ENCODE assay signal across 14 mouse cellular contexts in genomic region chr19:10137423-10137822, GRCm38 (mm10). TPM values are rescaled to one million over a fixed set of nuclear protein-coding genes. Genes with fewer than 3 reads are reported as not detected.
DNase-seq lines count a peak whose midpoint lies in the region; ATAC-seq lines count a peak whose summit lies in the region.
"Had no signal": no experiment of that assay in that cellular context is flagged by ENCODE, and none has a peak within 500 bp of the region (broad histone marks: within the 10 kb centered on the region; RNA-seq: fewer than 3 reads in every experiment).

No protein-coding gene starts in this region.

- H3K4me1 ChIP-seq in kidney, embryonic 14.5 days (ENCODE audit: control insufficient read depth, insufficient read depth, low read length): 0 out of 2 replicates have a peak, but pooled peaks cover 3% of the 10 kb centered on the region
- H3K4me1 ChIP-seq in forebrain, embryonic 15.5 days: no peaks in the 10 kb centered on the region
- H3K4me1 ChIP-seq: hindbrain, embryonic 15.5 days had no signal

- no peak for ATAC-seq in kidney, embryonic 14.5 days (ENCODE audit: low FRiP score, low TSS enrichment)
- ATAC-seq in forebrain, embryonic 15.5 days (replicated peaks): no peak

- no peaks in the 10 kb centered on the region for H3K9me3 ChIP-seq in kidney, embryonic 14.5 days (ENCODE audit: control insufficient read depth, low read length)
- H3K9me3 ChIP-seq in forebrain, embryonic 15.5 days: no peaks in the 10 kb centered on the region
- H3K9me3 ChIP-seq: hindbrain, embryonic 15.5 days; lung, embryonic 15.5 days had no signal

- H3K4me2 ChIP-seq in kidney, embryonic 14.5 days (replicated peaks; ENCODE audit: low read depth, low read length): no peak overlapping the region
- no peak overlapping the region for H3K4me2 ChIP-seq in forebrain, embryonic 15.5 days (replicated peaks)
- H3K4me2 ChIP-seq: hindbrain, embryonic 15.5 days; lung, embryonic 15.5 days had no signal

- H3K36me3 ChIP-seq in kidney, embryonic 14.5 days (ENCODE audit: control insufficient read depth, insufficient read depth, low read length): no peaks in the 10 kb centered on the region
- no peaks in the 10 kb centered on the region for H3K36me3 ChIP-seq in forebrain, embryonic 15.5 days
- H3K36me3 ChIP-seq: hindbrain, embryonic 15.5 days; lung, embryonic 15.5 days had no signal

- no peaks in the 10 kb centered on the region for H3K27me3 ChIP-seq in kidney, embryonic 14.5 days (ENCODE audit: control insufficient read depth, insufficient read depth, low read length)
- H3K27me3 ChIP-seq in forebrain, embryonic 15.5 days: no peaks in the 10 kb centered on the region
- H3K27me3 ChIP-seq: CH12.LX; hindbrain, embryonic 15.5 days; lung, embryonic 15.5 days had no signal

- no peak overlapping the region for H3K4me3 ChIP-seq in kidney, embryonic 14.5 days (ENCODE audit: low read length)
- no peak overlapping the region for H3K4me3 ChIP-seq in forebrain, embryonic 15.5 days
- H3K4me3 ChIP-seq: hindbrain, embryonic 15.5 days; lung, embryonic 15.5 days had no signal

- no peak overlapping the region for H3K27ac ChIP-seq in kidney, embryonic 14.5 days (ENCODE audit: low read depth, low read length)
- H3K27ac ChIP-seq in forebrain, embryonic 15.5 days (replicated peaks): no peak overlapping the region
- H3K27ac ChIP-seq: hindbrain, embryonic 15.5 days; lung, embryonic 15.5 days had no signal

- WGBS in kidney, embryonic 14.5 days: 63% methylated on average over 5 of the region's 5 CpGs
- 86% methylated on average over 5 of the region's 5 CpGs for WGBS in forebrain, embryonic 15.5 days

- no peak overlapping the region for H3K9ac ChIP-seq in kidney, embryonic 14.5 days (ENCODE audit: low read depth, low read length)
- no peak overlapping the region for H3K9ac ChIP-seq in forebrain, embryonic 15.5 days (replicated peaks)
- H3K9ac ChIP-seq: hindbrain, embryonic 15.5 days; lung, embryonic 15.5 days had no signal

- DNase-seq in kidney, adult 18-20 months: peak; percentile 43
- peak; percentile 74 for DNase-seq in NIH3T3 (ENCODE audit: low read depth)
- peak; percentile 15 for DNase-seq in heart, postnatal 4 days
- DNase-seq in lung, postnatal 25 days (ENCODE audit: low spot score): peak; percentile 43
- DNase-seq in T-cell, adult 2 months (ENCODE audit: low spot score): no peak
- DNase-seq in ovary, adult 18-20 months (ENCODE audit: low spot score): no peak
- DNase-seq: adrenal gland, postnatal 10 days; cerebellum, adult 9-10 months; gastrocnemius, postnatal 25 days had no signal

RNA-seq across cellular contexts. Expression of gene Fads2, which starts 35.9 kb away (rescaled TPM):
- 28.3 and 42.4 TPM in 2 replicates for polyA plus RNA-seq in kidney, embryonic 14.5 days (2014; fragmentation: Nextera tagmentation; extraction: Ambion mirVana)
- 10 to 100 TPM; 15.9 to 17.0 TPM for total RNA-seq in heart, postnatal 4 days (2021)
- polyA plus RNA-seq in forebrain, embryonic 15.5 days (2015; fragmentation: Nextera tagmentation; extraction: Ambion mirVana): 164 and 166 TPM in 2 replicates

RNA-seq across cellular contexts. Expression of gene Fads1, which starts 45.3 kb away (rescaled TPM):
- 51.3 and 94.3 TPM in 2 replicates for polyA plus RNA-seq in kidney, embryonic 14.5 days (2014; fragmentation: Nextera tagmentation; extraction: Ambion mirVana)
- total RNA-seq in heart, postnatal 4 days (2021): 10 to 100 TPM; 52.4 to 54.5 TPM
- polyA plus RNA-seq in forebrain, embryonic 15.5 days (2015; fragmentation: Nextera tagmentation; extraction: Ambion mirVana): 158 and 166 TPM in 2 replicates

Comparison
In these comparisons a context has a peak if more than half of its experiments do, and no peak if none do; other contexts are left out.
1. DNase-seq: peak in kidney, adult 18-20 months (single experiment), NIH3T3 (single experiment), heart, postnatal 4 days (single experiment) and lung, postnatal 25 days (single experiment); none in T-cell, adult 2 months (single experiment) and ovary, adult 18-20 months (single experiment).